Mouse (Mus musculus) kidney, embryonic 14.5 days (tissue): Measurements from ENCODE around the gene Wwp2. TPM values are rescaled to one million over a fixed set of nuclear protein-coding genes. Genes with fewer than 3 reads are reported as not detected.

Experiments
- ATAC-seq: fragments of 200-750 bp; cut with Nextera tagmentation; 2 replicates; pipeline ENCODE4 v1.8.0; 2017; ENCODE audit warnings: moderate number of reproducible peaks, mild to moderate bottlenecking, moderate TSS enrichment, moderate library complexity; ENCODE audit not compliant: low FRiP score, low TSS enrichment
- H3K27ac ChIP-seq: fragments of 300-500 bp; sonication (generic); 2 replicates; pipeline ENCODE4 v1.5.1; 2014; ENCODE audit warnings: low read depth, mild to moderate bottlenecking, low read length, moderate library complexity, mixed read lengths
- H3K27me3 ChIP-seq: fragments of 300-500 bp; sonication (generic); 2 replicates; pipeline ENCODE4 v1.6.1; 2014; ENCODE audit warnings: mild to moderate bottlenecking, low read length; ENCODE audit not compliant: control insufficient read depth, insufficient read depth
- H3K36me3 ChIP-seq: fragments of 300-500 bp; sonication (generic); 2 replicates; pipeline ENCODE4 v1.6.1; 2014; ENCODE audit warnings: low read length, mixed read lengths; ENCODE audit not compliant: control insufficient read depth, insufficient read depth
- H3K4me1 ChIP-seq: fragments of 300-500 bp; sonication (generic); 2 replicates; pipeline ENCODE4 v1.6.1; 2014; ENCODE audit warnings: low read length, mixed read lengths; ENCODE audit not compliant: control insufficient read depth, insufficient read depth
- H3K4me2 ChIP-seq: fragments of 300-500 bp; sonication (generic); replicated peaks from 2 replicates; pipeline ENCODE4 v1.6.1; 2014; ENCODE audit warnings: low read depth, mild to moderate bottlenecking, low read length
- H3K4me3 ChIP-seq: fragments of 300-500 bp; sonication (generic); 2 replicates; pipeline ENCODE4 v1.5.1; 2014; ENCODE audit warnings: mild to moderate bottlenecking, low read length
- H3K9ac ChIP-seq: fragments of 300-500 bp; sonication (generic); 2 replicates; pipeline ENCODE4 v1.6.1; 2014; ENCODE audit warnings: low read depth, mild to moderate bottlenecking, low read length, moderate library complexity
- H3K9me3 ChIP-seq: fragments of 300-500 bp; sonication (generic); 2 replicates; pipeline ENCODE4 v1.6.1; 2016; ENCODE audit warnings: low read length; ENCODE audit not compliant: control insufficient read depth
- WGBS: fragments of 180-500 bp; shearing (Covaris S2); extraction: QIAGEN DNeasy Blood & Tissue Kit; methylation state at CpG from one replicate; pipeline ENCODE4 v1.1.7; 2014; 5-methylcytosine and 5-hydroxymethylcytosine counted together
- polyA plus RNA-seq: library from polyadenylated mRNA; unstranded; fragments of >200 nt; fragmentation: Nextera tagmentation; extraction: Ambion mirVana; gene quantifications from 2 replicates; pipeline ENCODE4 v1.2.1, GENCODE M21; 2014

Wwp2 gene
- polyA plus RNA-seq, 1 experiment from 2014 or later, result 43.7 TPM

- H3K9me3 ChIP-seq, result no peaks in the 10 kb centered on the region
- ATAC-seq, result no peak
- H3K4me3 ChIP-seq, result no peak overlapping the region
- peaks cover 47% of the 10 kb centered on the region for H3K36me3 ChIP-seq
- no peak overlapping the region for H3K4me2 ChIP-seq
- no peaks in the 10 kb centered on the region for H3K4me1 ChIP-seq
- H3K27ac ChIP-seq, result no peak overlapping the region
- H3K9ac ChIP-seq, result no peak overlapping the region
- WGBS, result 89% methylated on average over 8 of the region's 8 CpGs
- no peaks in the 10 kb centered on the region for H3K27me3 ChIP-seq
These were observed 142.0 kb downstream of the Wwp2 start for GRCm38 (mm10) chr8:107578132-107578531.

- Histone ChIP-seq H3K36me3 (peaks cover 51% of the 10 kb centered on the region), H3K4me2 (no peak overlapping the region), H3K9me3 (no peaks in the 10 kb centered on the region), H3K9ac (no peak overlapping the region), H3K4me1 (no peaks in the 10 kb centered on the region), H3K27ac (no peak overlapping the region), H3K27me3 (no peaks in the 10 kb centered on the region), H3K4me3 (no peak overlapping the region)
- no peak for ATAC-seq
- WGBS, result 84% methylated on average over 8 of the region's 8 CpGs
These were observed 142.4 kb downstream of the Wwp2 start for GRCm38 (mm10) chr8:107578541-107578940.

GRCm38 (mm10) chr8:107580879-107581278 lies 144.7 kb downstream of the Wwp2 start:
- H3K9me3 ChIP-seq, result no peaks in the 10 kb centered on the region
- WGBS, result 93% methylated on average over 13 of the region's 13 CpGs
- no peak overlapping the region for H3K27ac ChIP-seq
- no peaks in the 10 kb centered on the region for H3K27me3 ChIP-seq
- H3K4me2 ChIP-seq, result no peak overlapping the region
- no peak overlapping the region for H3K9ac ChIP-seq
- peaks cover 71% of the 10 kb centered on the region for H3K36me3 ChIP-seq
- no peak for ATAC-seq
- H3K4me3 ChIP-seq, result no peak overlapping the region
- H3K4me1 ChIP-seq, result 0 out of 2 replicates have a peak, but pooled peaks cover under 1% of the 10 kb centered on the region

GRCm38 (mm10) chr8:107581536-107581935 lies 145.4 kb downstream of the Wwp2 start:
- Histone ChIP-seq H3K36me3 (peaks cover 74% of the 10 kb centered on the region), H3K9me3 (no peaks in the 10 kb centered on the region), H3K4me1 (0 out of 2 replicates have a peak, but pooled peaks cover 3% of the 10 kb centered on the region), H3K27ac (no peak overlapping the region), H3K4me3 (no peak overlapping the region), H3K9ac (no peak overlapping the region), H3K27me3 (no peaks in the 10 kb centered on the region), H3K4me2 (no peak overlapping the region)
- 95% methylated on average over 4 of the region's 4 CpGs for WGBS
- no peak for ATAC-seq

GRCm38 (mm10) chr8:107582136-107582535 lies 146.0 kb downstream of the Wwp2 start:
- Histone ChIP-seq H3K4me2 (no peak overlapping the region), H3K27ac (no peak overlapping the region), H3K27me3 (no peaks in the 10 kb centered on the region), H3K36me3 (peaks cover 74% of the 10 kb centered on the region), H3K9me3 (no peaks in the 10 kb centered on the region), H3K9ac (no peak overlapping the region), H3K4me3 (no peak overlapping the region), H3K4me1 (0 out of 2 replicates have a peak, but pooled peaks cover 3% of the 10 kb centered on the region)
- WGBS, result 91% methylated on average over 11 of the region's 11 CpGs
- no peak for ATAC-seq

GRCm38 (mm10) chr8:107587429-107587994 lies 151.3 kb downstream of the Wwp2 start:
- Histone ChIP-seq H3K27me3 (no peaks in the 10 kb centered on the region), H3K9me3 (no peaks in the 10 kb centered on the region), H3K4me1 (0 out of 2 replicates have a peak, but pooled peaks cover 3% of the 10 kb centered on the region), H3K4me3 (peak overlapping the region; percentile 97), H3K36me3 (peaks cover 34% of the 10 kb centered on the region), H3K27ac (peak overlapping the region; percentile 73), H3K9ac (peak overlapping the region; percentile 87), H3K4me2 (peak overlapping the region; percentile 68)
- ATAC-seq, result no peak; the same call in 1 of the 2 replicates
- 2% methylated on average over 17 of the region's 17 CpGs for WGBS

- Histone ChIP-seq H3K9ac (peak within 1 kb of the TSS; percentile 87), H3K4me1 (0 out of 2 replicates have a peak, but pooled peaks cover 3% of the 10 kb centered on the region), H3K4me3 (peak within 1 kb of the TSS; percentile 97), H3K27ac (peak within 1 kb of the TSS; percentile 73), H3K36me3 (peaks cover 27% of the 10 kb centered on the region), H3K27me3 (no peaks in the 10 kb centered on the region), H3K4me2 (peak within 1 kb of the TSS; percentile 68), H3K9me3 (no peaks in the 10 kb centered on the region)
- WGBS, result 3% methylated on average over 65 of the region's 65 CpGs
- ATAC-seq, result peak; percentile 96
These were observed 152.0 kb downstream of the Wwp2 start, which contains the start of gene Psmd7 for GRCm38 (mm10) chr8:107587995-107588780. TSS of gene Psmd7 (minus strand) at chr8:107588464.

GRCm38 (mm10) chr8:107593967-107594729 lies 158.0 kb downstream of the Wwp2 start:
- ATAC-seq, result no peak
- no peaks in the 10 kb centered on the region for H3K9me3 ChIP-seq
- WGBS, result 70% methylated on average over 5 of the region's 6 CpGs
- no peaks in the 10 kb centered on the region for H3K36me3 ChIP-seq
- H3K4me3 ChIP-seq, result no peak overlapping the region
- H3K9ac ChIP-seq, result no peak overlapping the region
- H3K4me2 ChIP-seq, result no peak overlapping the region
- no peak overlapping the region for H3K27ac ChIP-seq
- no peaks in the 10 kb centered on the region for H3K4me1 ChIP-seq
- H3K27me3 ChIP-seq, result no peaks in the 10 kb centered on the region
